Mouse (Mus musculus) MEL (cell line): ENCODE measurements around the gene Miga2.

ENCODE experiments used
- EP300 ChIP-seq, 2 experiments: IDR thresholded peaks; 2 replicates each; pipeline ENCODE4 v1.6.1; 2011; ENCODE audit warnings: improper control_type of control experiment in 2 of 2, low read length in 2 of 2, low read depth in 1 of 2, mild to moderate bottlenecking in 1 of 2
- RAD21 ChIP-seq: IDR thresholded peaks from 2 replicates; pipeline ENCODE4 v1.6.1; 2011; ENCODE audit warnings: mild to moderate bottlenecking, low read depth, low read length, improper control_type of control experiment

DNA sequence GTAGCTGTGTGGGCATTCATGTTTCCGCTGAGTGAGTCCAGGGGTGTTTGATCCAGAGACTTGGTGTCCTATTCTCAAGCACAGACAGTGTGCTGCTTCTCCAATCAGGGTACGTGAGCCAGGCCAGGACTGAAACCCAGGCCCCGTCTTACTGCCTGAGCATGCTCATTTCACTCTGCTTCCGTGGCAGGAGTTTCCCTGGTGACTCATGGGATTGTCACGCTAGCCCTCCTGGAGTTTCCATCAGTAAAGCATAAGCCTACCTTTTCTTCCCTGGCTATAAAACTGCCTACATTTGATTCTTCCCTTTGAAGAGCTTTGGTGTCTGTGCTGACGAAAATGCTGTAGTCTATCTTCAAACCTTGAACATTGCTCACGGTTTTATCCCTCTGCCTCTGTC lies 40.9 kb upstream of the Miga2 start:
- no peak for TF ChIP-seq EP300 (IDR thresholded peaks at IDR 0.05; ENCODE audit: low read depth in 1 of 2, low read length in 2 of 2)
- TF ChIP-seq RAD21: no peak
